Comparison of ENCODE assay signal across 8 mouse cellular contexts in the genomic region with DNA sequence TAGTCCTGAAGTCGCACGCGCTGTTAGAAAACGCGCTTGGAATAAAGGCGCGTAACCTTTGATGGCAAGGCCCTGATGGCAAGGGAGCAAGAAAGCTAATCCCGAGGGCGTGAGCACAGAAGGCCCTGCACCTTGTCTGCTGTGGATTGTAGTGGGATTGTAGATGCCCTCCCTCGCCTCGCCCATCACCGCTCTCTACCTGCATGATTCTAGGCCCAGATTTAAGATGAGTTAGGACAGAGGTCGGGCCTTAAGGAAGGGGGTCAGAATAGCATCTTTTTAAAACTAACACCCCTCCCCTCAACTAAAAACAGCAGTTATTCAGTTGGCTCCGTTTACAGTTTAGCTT. TPM values are rescaled to one million over a fixed set of nuclear protein-coding genes. Genes with fewer than 3 reads are reported as not detected.
DNase-seq lines count a peak whose midpoint lies in the region; ATAC-seq lines count a peak whose summit lies in the region.

No protein-coding gene starts in this region.

- peak overlapping the region; percentile 95 for H3K4me3 ChIP-seq in kidney, embryonic 15.5 days (replicated peaks)
- peak overlapping the region; percentile 62 for H3K4me3 ChIP-seq in brown adipose tissue, adult 24 weeks (ENCODE audit: insufficient read depth, low read depth, low read length)
- H3K4me3 ChIP-seq in hindbrain, embryonic 16.5 days (ENCODE audit: low read length), result peak overlapping the region; percentile 79
- H3K4me3 ChIP-seq in midbrain, embryonic 16.5 days (ENCODE audit: low read depth, low read length), result peak overlapping the region; percentile 77

- H3K27ac ChIP-seq in kidney, embryonic 15.5 days, result peak overlapping the region; percentile 92
- peak overlapping the region; percentile 36 for H3K27ac ChIP-seq in brown adipose tissue, adult 24 weeks (replicated peaks; ENCODE audit: low read depth, low read length)
- H3K27ac ChIP-seq in hindbrain, embryonic 16.5 days (ENCODE audit: low read depth, low read length), result peak overlapping the region; percentile 89
- peak overlapping the region; percentile 89 for H3K27ac ChIP-seq in midbrain, embryonic 16.5 days (ENCODE audit: low read length)

- H3K4me2 ChIP-seq in kidney, embryonic 15.5 days, result peak overlapping the region; percentile 76
- peak overlapping the region; percentile 76 for H3K4me2 ChIP-seq in hindbrain, embryonic 16.5 days (ENCODE audit: low read length)
- H3K4me2 ChIP-seq in midbrain, embryonic 16.5 days (ENCODE audit: low read length), result peak overlapping the region; percentile 75

- no peaks in the 10 kb centered on the region for H3K27me3 ChIP-seq in kidney, embryonic 15.5 days
- H3K27me3 ChIP-seq in hindbrain, embryonic 16.5 days (replicated peaks; ENCODE audit: control insufficient read depth, insufficient read depth, low read length), result no peaks in the 10 kb centered on the region
- H3K27me3 ChIP-seq in midbrain, embryonic 16.5 days (ENCODE audit: control insufficient read depth, insufficient read depth, low read depth, low read length), result no peaks in the 10 kb centered on the region

- peak overlapping the region; percentile 91 for H3K9ac ChIP-seq in kidney, embryonic 15.5 days
- peak overlapping the region; percentile 71 for H3K9ac ChIP-seq in hindbrain, embryonic 16.5 days (ENCODE audit: low read depth, low read length)
- peak overlapping the region; percentile 77 for H3K9ac ChIP-seq in midbrain, embryonic 16.5 days (ENCODE audit: low read depth, low read length)

- DNase-seq in kidney, postnatal 4 days, result no peak
- DNase-seq in retina, postnatal 1 day, result no peak
- DNase-seq in spleen, postnatal 10 days (ENCODE audit: low spot score in 2 of 2), result no peak
- no peak for DNase-seq in yolk sac, embryonic 10.5 days (ENCODE audit: low spot score)

- H3K36me3 ChIP-seq in kidney, embryonic 15.5 days, result peaks cover 15% of the 10 kb centered on the region
- H3K36me3 ChIP-seq in hindbrain, embryonic 16.5 days (ENCODE audit: control insufficient read depth, insufficient read depth, low read length), result no peaks in the 10 kb centered on the region
- H3K36me3 ChIP-seq in midbrain, embryonic 16.5 days (ENCODE audit: control insufficient read depth, insufficient read depth, low read length), result no peaks in the 10 kb centered on the region

- peaks cover 50% of the 10 kb centered on the region for H3K4me1 ChIP-seq in kidney, embryonic 15.5 days
- H3K4me1 ChIP-seq in brown adipose tissue, adult 24 weeks (ENCODE audit: control insufficient read depth, insufficient read depth, insufficient read length, low read length), result peaks cover 23% of the 10 kb centered on the region
- peaks cover 23% of the 10 kb centered on the region for H3K4me1 ChIP-seq in hindbrain, embryonic 16.5 days (ENCODE audit: control insufficient read depth, insufficient read depth, low read depth, low read length)
- peaks cover 27% of the 10 kb centered on the region for H3K4me1 ChIP-seq in midbrain, embryonic 16.5 days (ENCODE audit: control insufficient read depth, insufficient read depth, low read length)

- under 1% methylated on average over 14 of the region's 14 CpGs for WGBS in kidney, embryonic 15.5 days
- under 1% methylated on average over 14 of the region's 14 CpGs for WGBS in hindbrain, embryonic 16.5 days
- WGBS in midbrain, embryonic 16.5 days, result 2% methylated on average over 14 of the region's 14 CpGs

- no peaks in the 10 kb centered on the region for H3K9me3 ChIP-seq in kidney, embryonic 15.5 days (replicated peaks)
- no peaks in the 10 kb centered on the region for H3K9me3 ChIP-seq in hindbrain, embryonic 16.5 days (ENCODE audit: control insufficient read depth, low read length)
- no peaks in the 10 kb centered on the region for H3K9me3 ChIP-seq in midbrain, embryonic 16.5 days (replicated peaks; ENCODE audit: control insufficient read depth, low read length, poor library complexity, severe bottlenecking)

- ATAC-seq in kidney, embryonic 15.5 days (replicated peaks; ENCODE audit: low FRiP score), result peak; percentile 63
- ATAC-seq in hindbrain, embryonic 16.5 days, result peak; percentile 67; the same call in 1 of the 2 replicates
- ATAC-seq in midbrain, embryonic 16.5 days, result peak; percentile 80

RNA-seq across cellular contexts. Expression of a gene that starts 0.3 kb away (rescaled TPM):
- 132 and 140 TPM in 2 replicates for polyA plus RNA-seq in kidney, embryonic 15.5 days (2015; fragmentation: Nextera tagmentation; extraction: Ambion mirVana)
- polyA plus RNA-seq in brown adipose tissue, adult 24 weeks (2012; ENCODE audit: insufficient read depth, insufficient read length, missing spikeins), result 24.2 and 40.7 TPM in 2 replicates
- polyA plus RNA-seq in hindbrain, embryonic 16.5 days (2015; fragmentation: Nextera tagmentation; extraction: Ambion mirVana), result 102 and 109 TPM in 2 replicates
- polyA plus RNA-seq in midbrain, embryonic 16.5 days (2015; fragmentation: Nextera tagmentation; extraction: Ambion mirVana), result 111 and 112 TPM in 2 replicates

RNA-seq across cellular contexts. Expression of a gene that starts 55.6 kb away (rescaled TPM):
- polyA plus RNA-seq in kidney, embryonic 15.5 days (2015; fragmentation: Nextera tagmentation; extraction: Ambion mirVana), result 43.5 and 48.3 TPM in 2 replicates
- polyA plus RNA-seq in brown adipose tissue, adult 24 weeks (2012; ENCODE audit: insufficient read depth, insufficient read length, missing spikeins), result 2.1 and 3.2 TPM in 2 replicates
- 130 and 135 TPM in 2 replicates for polyA plus RNA-seq in hindbrain, embryonic 16.5 days (2015; fragmentation: Nextera tagmentation; extraction: Ambion mirVana)
- 109 and 119 TPM in 2 replicates for polyA plus RNA-seq in midbrain, embryonic 16.5 days (2015; fragmentation: Nextera tagmentation; extraction: Ambion mirVana)

Comparison
In these comparisons a context has a peak if more than half of its experiments do, and no peak if none do; other contexts are left out.
1. H3K27ac ChIP-seq: peak in every context shown above with its lines; median percentile 92 in kidney, embryonic 15.5 days; 89 in hindbrain, embryonic 16.5 days; 89 in midbrain, embryonic 16.5 days; 36 in brown adipose tissue, adult 24 weeks.
2. RNA of a gene that starts 55.6 kb away (polyA plus RNA-seq): 130 to 135 TPM in hindbrain, embryonic 16.5 days, 109 to 119 TPM in midbrain, embryonic 16.5 days and 43.5 to 48.3 TPM in kidney, embryonic 15.5 days; 2.1 to 3.2 TPM in brown adipose tissue, adult 24 weeks; every median in the first group is over 10 times any median in the second.
3. Peak in every context shown above with its lines, with median percentiles within 50 percentile points of each other: ATAC-seq, H3K4me2 ChIP-seq, H3K4me3 ChIP-seq and H3K9ac ChIP-seq.